Mouse (Mus musculus): ENCODE data around the gene Caps2. TPM values are rescaled to one million over a fixed set of nuclear protein-coding genes. Genes with fewer than 3 reads are reported as not detected.
"Not testable (repeated sequence)": the region's sequence is repeated elsewhere in the genome, so short reads cannot be mapped to it uniquely, and the experiment has no call there.

Caps2 gene
- total RNA-seq (2012; rRNA removed) (0.08 TPM in 1 of 2 replicates, not detected in the other), total RNA-seq (2014; rRNA removed) (0.21 and 0.50 TPM in 2 replicates), polyA plus RNA-seq (2012; ENCODE audit: insufficient read length, low read depth) (0.31 and 0.51 TPM in 2 replicates)

DNA sequence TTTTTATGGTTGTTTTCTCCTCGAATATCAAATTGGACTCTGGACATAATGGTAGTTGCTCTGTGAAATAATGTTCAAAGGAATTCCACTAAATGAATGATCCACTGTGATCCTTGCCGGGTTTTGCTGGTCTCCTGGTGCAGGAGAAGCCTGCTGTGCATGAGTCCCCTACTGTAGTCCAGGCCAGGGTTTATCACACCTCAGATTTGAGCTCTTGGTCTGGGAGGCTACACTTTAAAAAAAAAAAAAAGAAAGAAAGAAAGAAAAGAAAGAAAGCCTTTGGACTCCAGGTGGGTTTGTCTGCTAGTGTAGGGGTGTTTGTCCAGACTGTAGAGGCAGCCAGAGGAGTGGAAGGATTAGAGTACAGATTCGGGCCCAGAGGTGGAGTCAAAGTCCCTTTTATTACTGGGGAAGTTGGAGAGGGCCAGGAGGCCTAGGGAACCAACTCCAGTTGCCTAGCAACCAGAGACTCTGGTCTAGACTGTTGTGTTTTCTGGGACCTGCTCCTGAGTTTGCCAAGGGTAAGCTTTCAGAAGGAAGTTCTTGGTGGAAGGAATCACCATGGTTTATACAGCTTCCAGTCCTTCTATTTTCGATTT, at the start of gene Caps2:
TSS of gene Caps2 (plus strand) at position 454 of the 599 bp plus-strand sequence.
- H3K79me2 ChIP-seq (replicated peaks; ENCODE audit: control insufficient read depth, extremely low read depth, insufficient read depth, poor library complexity, severe bottlenecking) = no peaks in the 10 kb centered on the region
- no peak within 1 kb of the TSS for H3K4me3 ChIP-seq (replicated peaks in 1 of 3; ENCODE audit: low read depth in 2 of 3, low read length in 2 of 3, poor library complexity in 1 of 3)
- no peak within 1 kb of the TSS for H3K9ac ChIP-seq (ENCODE audit: insufficient read depth, low read depth)
- in situ Hi-C loops (cut with MboI; ENCODE audit: low pct_ligation_motif_present, low pct_unique_long_range_greater_than_20kb, low sequenced_read_pairs) = no loop called here
- H3K36me3 ChIP-seq (replicated peaks in 1 of 2; ENCODE audit: control insufficient read depth in 1 of 2, insufficient read depth in 1 of 2, low read length in 1 of 2) = no peaks in the 10 kb centered on the region
- H3K4me2 ChIP-seq (ENCODE audit: insufficient read depth, low read depth, poor library complexity, severe bottlenecking) = peak within 1 kb of the TSS; percentile 24; the same call in 1 of the 2 replicates
- H3K4me1 ChIP-seq (ENCODE audit: control insufficient read depth in 1 of 2, insufficient read depth in 2 of 2) = peaks cover 0 to 3% of the 10 kb centered on the region in 2 experiments; a peak in 2 of 4 replicates
- no peaks in the 10 kb centered on the region for H3K27me3 ChIP-seq (replicated peaks)
- no peak within 1 kb of the TSS for H3K27ac ChIP-seq (ENCODE audit: insufficient read depth, low read depth)
- no peaks in the 10 kb centered on the region for H3K9me3 ChIP-seq (replicated peaks; ENCODE audit: low read length)
- DNase-seq (ENCODE audit: extremely low read depth) = peak; percentile 41
- TF ChIP-seq ZNF384 (IDR thresholded peaks at IDR 0.05; ENCODE audit: low read depth, low read length) (peak; percentile 83), NELFE (IDR thresholded peaks at IDR 0.05; ENCODE audit: low read depth, low read length) (no peak)
- dilution Hi-C loops (cut with MboI; ENCODE audit: extremely low pct_ligation_motif_present, extremely low pct_unique_long_range_greater_than_20kb, low sequenced_read_pairs) = no loop called here

DNA sequence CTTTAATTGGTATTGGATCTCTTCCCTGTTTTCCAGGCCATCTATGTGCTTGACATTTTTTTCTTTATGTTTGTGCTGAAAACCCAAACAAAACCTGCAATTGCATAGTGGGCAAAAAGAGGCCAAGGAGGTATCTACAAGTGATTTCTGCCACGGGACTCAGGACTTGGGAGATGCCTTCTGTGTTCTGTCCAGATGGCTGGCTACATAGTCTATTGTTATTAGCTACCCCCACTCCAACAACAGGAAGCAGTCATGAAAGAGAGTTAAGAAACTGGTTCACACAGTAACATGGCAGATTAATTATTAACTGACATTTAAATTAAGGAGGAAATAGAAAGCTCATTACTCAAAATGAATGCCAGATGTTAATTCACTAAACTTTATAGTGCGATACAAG, 38.3 kb upstream of the Caps2 start:
- H3K4me2 ChIP-seq (ENCODE audit: insufficient read depth, low read depth, poor library complexity, severe bottlenecking); in situ Hi-C loops (cut with MboI; ENCODE audit: low pct_ligation_motif_present, low pct_unique_long_range_greater_than_20kb, low sequenced_read_pairs); H3K4me3 ChIP-seq (replicated peaks in 1 of 3; ENCODE audit: low read depth in 2 of 3, low read length in 2 of 3, poor library complexity in 1 of 3); H3K4me1 ChIP-seq (ENCODE audit: control insufficient read depth in 1 of 2, insufficient read depth in 2 of 2); H3K27me3 ChIP-seq (replicated peaks); dilution Hi-C loops (cut with MboI; ENCODE audit: extremely low pct_ligation_motif_present, extremely low pct_unique_long_range_greater_than_20kb, low sequenced_read_pairs); H3K79me2 ChIP-seq (replicated peaks; ENCODE audit: control insufficient read depth, extremely low read depth, insufficient read depth, poor library complexity, severe bottlenecking); H3K27ac ChIP-seq (ENCODE audit: insufficient read depth, low read depth); H3K9me3 ChIP-seq (replicated peaks; ENCODE audit: low read length); H3K9ac ChIP-seq (ENCODE audit: insufficient read depth, low read depth); DNase-seq (ENCODE audit: extremely low read depth); H3K36me3 ChIP-seq (replicated peaks in 1 of 2; ENCODE audit: control insufficient read depth in 1 of 2, insufficient read depth in 1 of 2, low read length in 1 of 2): not testable (repeated sequence)

- H3K27ac ChIP-seq (ENCODE audit: insufficient read depth, low read depth); H3K4me1 ChIP-seq (ENCODE audit: control insufficient read depth in 1 of 2, insufficient read depth in 2 of 2); H3K79me2 ChIP-seq (replicated peaks; ENCODE audit: control insufficient read depth, extremely low read depth, insufficient read depth, poor library complexity, severe bottlenecking); H3K4me3 ChIP-seq (replicated peaks in 1 of 3; ENCODE audit: low read depth in 2 of 3, low read length in 2 of 3, poor library complexity in 1 of 3); in situ Hi-C loops (cut with MboI; ENCODE audit: low pct_ligation_motif_present, low pct_unique_long_range_greater_than_20kb, low sequenced_read_pairs); H3K4me2 ChIP-seq (ENCODE audit: insufficient read depth, low read depth, poor library complexity, severe bottlenecking); DNase-seq (ENCODE audit: extremely low read depth); H3K9me3 ChIP-seq (replicated peaks; ENCODE audit: low read length); H3K36me3 ChIP-seq (replicated peaks in 1 of 2; ENCODE audit: control insufficient read depth in 1 of 2, insufficient read depth in 1 of 2, low read length in 1 of 2); H3K27me3 ChIP-seq (replicated peaks); H3K9ac ChIP-seq (ENCODE audit: insufficient read depth, low read depth); dilution Hi-C loops (cut with MboI; ENCODE audit: extremely low pct_ligation_motif_present, extremely low pct_unique_long_range_greater_than_20kb, low sequenced_read_pairs): not testable (repeated sequence)
These were observed 35.7 kb upstream of the Caps2 start for GRCm38 (mm10) chr10:112127682-112128230.

DNA sequence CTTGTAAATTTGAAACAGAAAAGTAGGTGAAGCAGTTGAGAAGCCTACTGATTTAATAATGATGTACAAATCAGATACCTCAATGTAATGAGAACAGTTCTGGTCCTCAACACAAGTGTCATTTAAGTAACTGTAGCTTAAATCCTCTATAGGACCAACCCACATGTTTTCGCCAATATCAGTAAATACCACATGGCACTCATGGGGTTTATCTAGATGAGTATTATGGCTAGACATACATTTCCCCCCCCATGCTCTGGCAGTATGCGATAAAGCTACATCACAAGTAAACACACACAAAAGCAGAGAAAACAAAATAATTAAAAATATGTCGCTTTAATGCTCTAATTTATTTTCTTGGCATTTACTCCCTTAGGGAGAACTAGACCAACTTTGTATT, 31.2 kb upstream of the Caps2 start:
- H3K4me1 ChIP-seq (ENCODE audit: control insufficient read depth in 1 of 2, insufficient read depth in 2 of 2) = no peaks in the 10 kb centered on the region
- no peaks in the 10 kb centered on the region for H3K9me3 ChIP-seq (replicated peaks; ENCODE audit: low read length)
- in situ Hi-C loops (cut with MboI; ENCODE audit: low pct_ligation_motif_present, low pct_unique_long_range_greater_than_20kb, low sequenced_read_pairs) (no loop called here), dilution Hi-C loops (cut with MboI; ENCODE audit: extremely low pct_ligation_motif_present, extremely low pct_unique_long_range_greater_than_20kb, low sequenced_read_pairs) (no loop called here)
- no peak overlapping the region for H3K4me3 ChIP-seq (replicated peaks in 1 of 3; ENCODE audit: low read depth in 2 of 3, low read length in 2 of 3, poor library complexity in 1 of 3)
- TF ChIP-seq MEF2A (IDR thresholded peaks at IDR 0.05; ENCODE audit: borderline replicate concordance, low read depth, low read length) = no peak
- no peak for TF ChIP-seq ZNF384 (IDR thresholded peaks at IDR 0.05; ENCODE audit: low read depth, low read length)
- TF ChIP-seq MAX (IDR thresholded peaks at IDR 0.05; ENCODE audit: low read length) = no peak
- no peak for TF ChIP-seq ELF1 (IDR thresholded peaks at IDR 0.05; ENCODE audit: low read depth, low read length)
- no peak for TF ChIP-seq ZMIZ1 (IDR thresholded peaks at IDR 0.05; ENCODE audit: low read depth, low read length)
- no peak for TF ChIP-seq GABPA (IDR thresholded peaks at IDR 0.05; ENCODE audit: insufficient replicate concordance, low read depth, low read length)
- TF ChIP-seq ZKSCAN1 (IDR thresholded peaks at IDR 0.05; ENCODE audit: borderline replicate concordance, low read depth, low read length) = no peak
- no peak for TF ChIP-seq MAFK (IDR thresholded peaks at IDR 0.05; ENCODE audit: insufficient replicate concordance, low read length)
- no peak for TF ChIP-seq USF2 (conservative IDR thresholded peaks at IDR 0.05; ENCODE audit: low read depth, low read length)
- no peak for TF ChIP-seq SIN3A (IDR thresholded peaks at IDR 0.05; ENCODE audit: low read length)
- no peak for TF ChIP-seq ZC3H11A (IDR thresholded peaks at IDR 0.05; ENCODE audit: low read depth, low read length)
- no peak for TF ChIP-seq USF1 (IDR thresholded peaks at IDR 0.05; ENCODE audit: low read depth, low read length)
- TF ChIP-seq RAD21 (IDR thresholded peaks at IDR 0.05; ENCODE audit: low read depth, low read length) = no peak
- H3K27ac ChIP-seq (ENCODE audit: insufficient read depth, low read depth) = no peak overlapping the region
- H3K27me3 ChIP-seq (replicated peaks) = no peaks in the 10 kb centered on the region
- no peaks in the 10 kb centered on the region for H3K79me2 ChIP-seq (replicated peaks; ENCODE audit: control insufficient read depth, extremely low read depth, insufficient read depth, poor library complexity, severe bottlenecking)
- H3K4me2 ChIP-seq (ENCODE audit: insufficient read depth, low read depth, poor library complexity, severe bottlenecking) = no peak overlapping the region
- no peak overlapping the region for H3K9ac ChIP-seq (ENCODE audit: insufficient read depth, low read depth)
- H3K36me3 ChIP-seq (replicated peaks in 1 of 2; ENCODE audit: control insufficient read depth in 1 of 2, insufficient read depth in 1 of 2, low read length in 1 of 2) = no peaks in the 10 kb centered on the region
- no peak for DNase-seq (ENCODE audit: extremely low read depth)

All from CH12.LX (cell line).